Mouse (Mus musculus): ENCODE data around the gene Tbc1d4.

Tbc1d4 gene

DNA sequence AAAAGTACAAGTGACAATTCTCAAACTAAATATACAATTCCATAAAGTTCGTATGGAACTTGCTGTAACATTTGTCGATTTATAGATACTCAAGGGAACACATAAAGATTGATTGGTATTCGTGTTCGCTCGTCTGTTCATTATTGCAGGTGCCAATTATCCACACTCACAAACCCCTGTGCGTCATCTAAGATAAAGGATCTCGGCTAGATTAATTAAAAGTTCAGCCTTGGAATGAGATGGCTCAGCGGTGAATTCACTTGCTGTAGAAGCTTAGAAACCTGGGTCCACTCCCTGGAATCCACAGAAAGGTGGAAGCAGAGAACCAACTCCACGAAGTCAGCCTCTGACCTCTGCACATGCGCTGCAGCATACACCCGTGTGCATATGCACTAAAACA, 107.5 kb downstream of the Tbc1d4 start:
- no peak for DNase-seq (ENCODE audit: low spot score)

DNA sequence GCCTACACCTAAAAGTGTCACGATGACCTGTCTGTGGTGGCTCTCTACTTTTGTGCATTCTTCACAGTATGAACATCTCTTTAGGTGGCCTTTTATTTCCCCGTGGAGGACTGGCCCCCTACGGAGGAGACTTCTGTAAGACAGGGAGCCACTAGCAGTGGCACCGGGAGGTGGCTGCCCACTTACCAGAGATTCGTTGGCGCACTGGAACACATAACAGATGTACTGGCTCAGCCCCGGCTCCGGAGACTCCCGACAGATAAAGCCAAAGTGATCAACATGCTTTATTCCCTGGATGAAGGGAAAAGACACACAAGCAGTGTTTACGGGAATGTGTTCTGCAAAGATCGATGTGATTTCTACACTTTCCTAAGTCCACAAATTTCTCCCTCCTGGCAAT, 108.2 kb downstream of the Tbc1d4 start:
- no peak for DNase-seq (ENCODE audit: low spot score)

DNA sequence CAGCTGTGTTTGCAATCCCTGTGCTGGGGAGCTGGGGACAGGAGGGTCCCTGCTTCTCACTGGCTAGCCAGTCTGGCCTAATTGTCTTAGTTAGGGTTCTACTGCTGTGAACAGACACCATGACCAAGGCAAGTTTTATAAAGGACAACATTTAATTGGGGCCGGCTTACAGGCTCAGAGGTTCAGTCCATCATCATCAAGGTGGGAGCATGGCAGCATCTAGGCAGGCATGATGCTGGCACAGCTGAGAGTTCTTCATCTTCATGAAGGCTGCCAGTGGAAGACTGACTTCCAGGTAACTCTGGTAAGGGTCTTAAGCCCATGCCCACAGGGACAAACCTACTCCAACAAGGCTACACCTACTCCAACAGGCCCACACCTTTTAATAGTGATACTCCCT, 109.2 kb downstream of the Tbc1d4 start:
- no peak for DNase-seq (ENCODE audit: low spot score)

DNA sequence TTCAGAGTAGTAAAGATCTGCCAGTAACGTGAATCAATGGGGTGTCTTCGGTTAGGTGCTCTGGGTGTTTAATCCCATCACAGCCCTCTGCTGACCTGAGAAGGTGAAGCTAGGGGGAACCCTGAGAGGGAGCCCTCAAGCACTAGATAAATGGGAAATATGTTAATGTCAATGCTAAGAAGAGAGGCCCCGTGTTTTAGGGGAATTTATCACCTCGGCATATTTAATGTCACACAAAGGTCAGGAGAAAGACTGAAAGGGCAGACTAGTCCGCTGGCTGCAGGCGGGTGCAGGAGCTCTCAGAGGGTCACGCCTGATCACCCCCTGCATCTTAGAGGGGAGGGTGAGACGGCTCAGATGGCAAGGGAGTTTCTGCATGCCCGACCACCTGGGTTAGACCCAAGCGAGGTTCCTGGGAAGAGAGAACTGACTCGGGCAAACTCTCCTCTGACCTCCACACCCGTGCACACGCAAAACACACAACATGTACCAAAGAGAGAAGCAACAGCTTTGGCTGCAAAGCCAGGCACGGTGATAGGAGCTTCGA, 120.7 kb downstream of the Tbc1d4 start:
- DNase-seq (ENCODE audit: low spot score), result no peak

DNA sequence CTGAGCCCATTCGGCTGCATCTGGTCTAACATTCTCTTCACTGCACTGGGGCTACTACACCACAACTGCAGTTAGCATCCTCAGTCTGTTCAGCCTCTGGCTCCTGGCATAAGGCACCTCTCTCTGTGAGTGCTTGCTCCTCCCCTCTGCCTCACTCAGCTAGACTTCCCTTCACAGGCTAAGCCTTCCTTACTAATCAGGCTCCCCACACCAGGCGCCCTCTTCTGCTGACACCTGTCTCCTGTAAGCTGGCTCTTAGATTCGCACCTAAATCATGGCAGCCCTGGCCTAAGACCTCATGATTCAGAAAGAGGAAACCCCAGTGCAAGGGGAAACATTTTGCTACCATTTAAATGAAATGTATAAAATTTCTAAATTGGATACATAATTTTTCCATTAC, 122.4 kb downstream of the Tbc1d4 start:
- no peak for DNase-seq (ENCODE audit: low spot score)

DNA sequence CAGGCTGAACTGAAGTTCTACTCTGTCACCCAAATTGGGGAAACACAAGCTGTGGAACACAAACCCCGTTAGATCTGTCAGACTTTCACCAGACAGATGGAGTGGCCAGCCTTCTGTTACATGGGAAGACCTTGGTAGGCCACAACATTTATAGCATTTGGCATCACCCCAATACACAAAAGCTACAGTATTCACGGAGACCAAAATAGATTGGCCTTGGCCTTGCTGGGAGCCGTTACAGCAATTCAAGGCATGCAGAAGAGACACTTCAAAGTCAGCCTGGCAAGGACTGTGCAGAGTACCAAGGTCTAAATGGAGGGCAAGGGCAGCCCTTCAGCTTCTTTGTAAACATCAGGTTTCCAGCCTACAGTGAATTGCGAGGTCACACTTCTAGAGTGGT, 125.8 kb downstream of the Tbc1d4 start:
- no peak for DNase-seq (ENCODE audit: low spot score)

DNA sequence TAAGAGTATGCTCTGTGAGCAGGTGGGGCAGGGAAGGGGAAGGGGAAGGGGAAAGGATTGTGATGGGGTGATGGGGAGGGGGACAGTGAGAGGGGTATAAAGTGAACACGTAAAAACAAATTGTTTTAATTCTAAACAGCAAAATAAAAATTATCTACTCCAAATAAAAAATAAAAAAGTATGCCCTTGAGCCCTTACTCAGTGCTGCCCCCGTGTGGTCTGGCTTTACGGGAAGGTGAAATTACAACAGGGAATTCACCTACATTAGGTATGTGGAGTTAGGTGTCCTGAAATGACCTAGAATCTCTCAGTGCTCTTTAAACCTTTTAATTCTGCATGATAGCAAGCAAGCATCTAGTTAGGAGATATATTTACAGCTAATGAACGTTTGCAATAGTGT, 126.7 kb downstream of the Tbc1d4 start:
- peak; percentile 45 for DNase-seq (ENCODE audit: low spot score)

DNA sequence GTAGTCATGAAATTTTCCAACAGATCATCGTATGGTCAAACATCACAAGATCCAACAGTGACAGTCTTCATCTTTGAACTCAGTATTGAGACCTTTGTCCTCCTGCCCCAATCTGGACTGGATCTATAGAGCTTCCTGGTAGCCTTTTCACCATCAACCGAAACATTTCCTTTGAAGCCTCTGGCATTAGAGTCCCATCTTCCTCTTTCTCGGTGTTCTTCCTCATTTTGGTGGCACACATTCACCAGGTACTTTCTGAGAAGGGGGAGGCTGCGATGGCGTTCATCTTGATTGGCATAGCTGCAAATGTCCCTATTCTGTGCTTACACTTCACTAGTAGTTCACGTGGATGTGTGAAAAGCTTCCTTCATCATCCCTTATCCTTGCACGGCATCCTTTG, 127.8 kb downstream of the Tbc1d4 start:
- DNase-seq (ENCODE audit: low spot score), result no peak

DNA sequence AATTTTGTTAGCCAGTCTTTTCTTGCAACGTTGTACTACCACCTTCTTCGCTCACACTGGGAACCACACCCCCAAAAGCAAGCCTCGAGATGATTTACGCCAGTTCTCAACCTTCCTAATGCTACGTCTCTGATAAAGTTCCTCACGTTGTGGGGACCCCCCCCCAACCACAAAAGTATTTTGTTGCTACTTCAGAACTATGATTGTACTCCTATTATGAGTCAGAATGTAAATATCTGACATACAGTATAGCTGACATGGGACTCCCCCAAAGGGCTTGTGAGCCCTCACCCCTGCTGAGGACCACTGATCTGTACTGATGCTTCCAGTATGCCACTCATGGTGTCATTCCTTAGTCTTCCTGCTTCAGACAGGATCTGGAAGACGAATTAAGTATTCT, 128.4 kb downstream of the Tbc1d4 start:
- no peak for DNase-seq (ENCODE audit: low spot score)

DNA sequence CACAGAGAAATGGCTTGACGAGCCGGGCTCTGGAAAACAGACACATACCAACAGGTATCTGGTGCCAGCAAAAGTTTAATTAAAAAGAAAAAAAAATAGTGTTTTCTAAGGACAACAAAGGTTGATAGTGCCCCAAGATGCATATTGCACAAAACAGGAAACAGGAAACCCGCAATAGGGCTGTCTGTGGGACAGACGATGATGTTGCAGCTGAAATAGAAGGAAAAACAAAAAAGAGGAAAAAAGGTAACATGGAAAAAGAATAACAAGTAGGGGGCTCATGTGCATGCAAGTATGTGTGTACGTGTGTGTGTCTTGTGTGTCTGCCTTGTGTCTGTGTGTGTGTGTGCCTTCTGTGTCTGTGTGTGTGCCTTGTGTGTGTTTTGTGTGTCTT, 131.2 kb downstream of the Tbc1d4 start:
- DNase-seq (ENCODE audit: low spot score), result peak; percentile 46

DNA sequence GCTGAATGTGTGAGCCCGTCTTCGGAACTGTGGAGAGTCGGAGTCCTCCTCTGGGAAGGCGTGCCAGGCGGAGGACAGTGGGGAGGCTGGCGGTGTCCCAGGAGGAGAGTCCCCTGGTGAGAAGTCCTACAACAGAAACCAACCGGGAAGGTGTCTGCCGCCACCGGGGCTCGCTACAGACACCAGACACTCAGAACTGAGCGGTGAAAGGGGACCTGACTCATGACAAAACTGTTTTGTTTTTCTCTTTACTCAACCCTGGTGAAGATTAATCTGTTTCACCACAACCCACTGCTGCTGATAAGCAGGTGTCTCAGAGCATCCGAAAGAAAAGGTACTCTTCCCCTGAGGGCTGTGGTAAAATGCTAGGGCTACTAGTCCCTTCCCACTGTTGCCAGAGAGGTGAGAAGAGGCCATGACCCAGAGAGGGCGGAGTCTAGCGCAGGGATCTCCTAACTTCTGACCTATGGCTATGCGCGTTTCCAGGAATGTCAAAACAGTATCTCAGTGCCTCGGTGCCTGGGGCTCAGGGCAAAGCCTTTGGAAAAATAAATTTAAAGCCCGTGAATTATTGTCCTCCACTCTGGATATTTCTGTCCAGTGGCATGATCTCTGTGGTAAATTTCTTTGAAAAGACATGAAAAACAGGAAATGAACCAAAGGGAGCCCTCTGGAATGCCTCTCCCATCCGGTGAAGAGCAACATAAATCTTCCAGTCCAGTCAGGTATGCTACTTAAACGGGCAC, 131.7 kb downstream of the Tbc1d4 start:
- DNase-seq (ENCODE audit: low spot score), result peak; percentile 54

DNA sequence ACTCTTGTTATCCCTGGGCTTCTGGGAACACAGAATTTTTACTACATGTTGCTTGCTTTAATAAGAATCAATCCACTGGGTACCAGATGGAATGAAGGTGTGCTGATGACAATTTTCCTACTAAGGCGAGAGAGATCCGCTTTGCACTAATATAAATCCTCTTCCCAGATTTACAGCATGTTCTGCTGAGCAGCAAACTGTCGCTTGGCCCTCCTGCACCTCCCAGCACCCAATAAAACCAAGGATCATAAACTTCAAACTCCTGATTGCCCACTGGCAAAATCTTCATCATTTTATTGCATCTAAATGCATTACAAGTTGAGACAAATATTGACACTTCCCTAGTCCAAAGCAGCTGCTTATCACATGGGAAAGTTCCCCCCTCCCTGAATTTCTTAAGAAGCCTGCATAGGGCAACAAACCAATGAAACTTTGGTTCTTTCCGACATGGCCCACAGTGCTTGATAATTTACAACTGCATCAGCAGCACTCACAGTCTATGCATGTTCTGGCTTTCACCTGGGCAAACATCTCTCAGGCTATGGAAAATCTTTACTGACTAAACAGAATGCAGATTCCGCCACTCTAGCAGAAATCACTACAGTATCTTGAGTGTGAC, 139.4 kb downstream of the Tbc1d4 start:
- DNase-seq (ENCODE audit: low spot score), result no peak

DNA sequence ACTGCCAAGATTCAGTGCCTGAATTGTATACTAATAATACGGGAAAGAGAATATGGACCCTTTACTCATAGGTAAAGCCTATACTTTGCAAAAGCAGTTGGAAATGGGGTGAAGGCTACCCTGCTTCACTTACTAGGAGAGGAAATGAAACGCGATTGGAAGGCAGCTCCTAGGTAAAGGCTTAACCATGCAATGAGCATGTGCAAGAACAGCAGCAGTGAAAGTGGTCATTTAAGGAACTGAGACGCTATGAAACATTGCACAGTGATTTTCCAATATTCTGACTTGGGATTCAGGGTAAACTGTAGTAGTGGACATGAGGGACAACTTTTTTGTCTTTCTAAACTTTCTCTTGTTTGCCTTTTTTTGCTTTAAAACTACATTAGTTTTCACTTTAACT, 140.8 kb downstream of the Tbc1d4 start:
- DNase-seq (ENCODE audit: low spot score), result no peak

DNA sequence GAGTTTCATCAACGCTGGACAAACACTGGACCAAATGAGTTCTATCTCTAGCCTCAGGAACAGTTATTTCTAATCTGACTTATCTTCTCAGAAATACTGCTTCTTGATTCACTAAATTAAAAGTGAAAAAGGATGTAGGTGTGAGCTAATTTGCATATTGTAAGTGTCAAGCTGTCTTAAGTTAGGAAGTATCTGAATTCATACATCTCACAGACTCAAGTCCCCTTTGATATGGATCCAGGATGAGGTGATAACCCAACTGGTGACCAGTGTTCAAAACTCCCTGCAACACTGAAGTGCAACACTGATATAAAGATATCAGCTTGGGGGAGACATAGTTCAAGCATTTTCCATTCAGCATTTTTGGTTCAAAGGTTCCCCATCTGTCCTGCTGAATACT, 141.5 kb downstream of the Tbc1d4 start:
- DNase-seq (ENCODE audit: low spot score), result no peak

DNA sequence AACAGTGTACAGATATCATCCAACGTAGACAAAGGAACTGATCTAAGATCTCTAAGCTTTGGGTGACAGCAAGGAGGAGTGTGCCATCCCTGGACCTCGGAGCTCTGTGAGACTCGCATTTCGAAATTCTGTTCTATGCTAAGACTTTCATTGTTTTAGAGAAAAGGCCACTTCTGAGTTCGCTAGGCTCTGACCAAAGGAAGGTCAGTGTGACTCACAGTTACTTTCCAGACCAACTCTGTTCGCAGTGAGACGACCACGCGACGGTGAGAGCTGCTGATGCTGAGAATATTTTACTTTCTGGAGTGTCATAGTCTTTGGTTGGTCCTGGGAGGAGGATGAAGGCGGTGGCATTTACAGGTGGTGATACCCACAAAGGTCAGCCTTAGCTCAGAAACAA, 142.5 kb downstream of the Tbc1d4 start:
- DNase-seq (ENCODE audit: low spot score), result no peak

DNA sequence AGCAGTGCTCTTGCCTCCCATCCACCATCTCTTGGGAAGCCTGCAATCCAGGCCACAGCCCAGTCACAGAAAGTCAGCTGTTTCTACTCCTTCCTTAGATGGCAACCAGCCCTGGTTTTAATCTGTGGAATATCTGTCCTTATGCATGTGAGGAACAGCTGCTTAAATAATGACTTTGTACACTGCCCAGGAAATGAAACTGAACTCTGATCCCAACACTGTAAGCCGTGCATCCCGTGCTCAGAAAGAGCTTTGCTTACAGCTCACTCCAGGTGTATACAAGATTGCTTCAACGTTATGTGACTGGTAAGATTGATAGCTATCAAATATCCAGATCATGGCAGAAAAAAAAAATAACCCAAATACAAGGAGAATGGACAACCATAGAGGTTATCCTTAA, 143.1 kb downstream of the Tbc1d4 start:
- no peak for DNase-seq (ENCODE audit: low spot score)

DNA sequence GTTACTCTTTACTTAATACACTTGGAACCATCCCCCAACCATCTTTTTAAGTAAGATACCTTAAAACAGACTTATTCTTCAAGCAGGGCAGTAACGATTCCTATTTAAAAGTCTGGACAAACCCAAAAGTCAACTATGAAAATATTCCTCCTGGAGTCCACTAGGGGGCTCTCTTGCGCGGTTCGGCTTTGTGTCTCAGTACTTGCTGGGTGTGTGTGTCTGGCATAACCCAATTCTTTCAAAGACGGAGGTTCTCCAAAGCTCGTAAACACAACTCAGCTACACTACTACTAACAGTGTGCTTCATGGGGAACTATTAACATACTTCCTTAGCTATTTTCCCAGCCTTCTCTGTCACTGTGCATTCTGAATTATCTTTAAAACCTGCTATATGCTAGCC, 148.2 kb downstream of the Tbc1d4 start:
- peak; percentile 22 for DNase-seq (ENCODE audit: low spot score)

DNA sequence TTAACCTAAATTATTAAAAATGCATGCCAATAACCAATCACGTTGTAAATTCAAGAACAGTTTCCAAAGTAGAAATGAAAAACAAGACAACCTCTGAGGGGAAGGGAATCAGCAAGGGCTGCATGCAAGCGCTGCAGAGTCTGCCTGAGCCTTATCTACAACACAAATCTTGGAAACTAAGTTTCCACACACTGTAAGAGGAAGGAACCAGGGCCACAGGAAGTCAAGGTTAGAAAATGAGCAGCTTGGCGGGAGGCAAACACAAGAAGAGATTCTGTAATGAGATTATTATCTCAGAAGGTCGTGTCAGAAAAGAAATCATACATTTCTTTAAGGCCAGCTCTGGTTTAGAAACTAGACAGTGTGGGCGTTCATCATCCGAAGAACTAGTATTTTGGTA, 156.1 kb downstream of the Tbc1d4 start:
- DNase-seq (ENCODE audit: low spot score), result no peak

DNA sequence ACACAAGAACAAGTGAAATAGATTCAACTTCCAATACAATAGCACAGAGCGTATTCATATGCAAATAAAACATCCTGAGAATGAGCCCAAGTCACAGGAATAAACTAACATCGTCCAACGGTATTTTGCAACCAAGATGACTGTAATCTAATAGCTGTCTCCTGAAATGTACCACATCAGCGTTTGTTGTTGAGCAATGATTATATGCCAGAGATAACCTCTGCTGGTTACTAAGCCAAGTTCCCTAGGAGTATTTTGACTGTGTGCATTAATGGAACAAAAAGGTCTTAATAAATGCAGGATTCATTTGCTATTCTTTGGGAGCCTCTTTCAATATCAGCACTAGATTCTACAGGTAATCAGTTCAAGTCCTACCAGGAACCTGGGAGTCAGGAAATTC, 161.1 kb downstream of the Tbc1d4 start:
- DNase-seq (ENCODE audit: low spot score), result no peak

DNA sequence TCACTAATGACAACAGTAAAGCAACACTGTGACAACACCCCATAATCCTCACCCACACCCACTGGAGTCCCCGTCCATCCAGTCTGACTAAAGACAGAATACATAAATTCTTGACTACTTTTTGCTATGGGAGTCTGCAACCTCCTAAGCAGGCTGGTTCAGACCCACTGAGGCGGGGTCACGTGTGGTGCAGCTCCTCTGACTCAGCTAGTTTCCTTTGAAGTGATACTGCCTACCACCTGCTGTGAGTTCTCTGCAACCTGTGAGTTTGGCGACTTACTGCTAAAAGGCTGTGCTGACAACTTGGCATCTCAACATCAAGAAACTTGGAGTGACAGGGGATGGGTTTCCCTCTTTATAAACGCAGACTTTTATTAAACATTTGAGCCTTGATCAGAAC, 163.8 kb downstream of the Tbc1d4 start:
- DNase-seq (ENCODE audit: low spot score), result no peak

DNA sequence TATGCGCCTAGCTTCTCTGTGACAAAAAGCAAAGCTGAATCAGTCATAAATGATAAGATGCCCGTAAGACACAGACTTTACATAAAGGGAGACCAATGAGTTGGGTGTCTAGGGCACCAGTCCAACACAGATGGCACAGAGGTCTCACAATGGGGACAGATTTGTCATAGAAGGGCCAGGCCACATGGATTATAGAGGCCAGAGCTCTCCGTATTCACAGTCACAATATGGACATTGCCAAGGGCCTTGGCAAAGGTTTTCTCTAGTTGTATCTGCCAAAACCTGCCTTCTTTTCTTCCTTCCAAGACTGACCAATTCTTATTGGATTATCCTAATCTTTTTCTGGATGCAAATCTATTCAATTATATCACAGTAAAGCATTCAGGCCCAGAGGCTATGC, 171.1 kb downstream of the Tbc1d4 start:
- DNase-seq (ENCODE audit: low spot score), result no peak

DNA sequence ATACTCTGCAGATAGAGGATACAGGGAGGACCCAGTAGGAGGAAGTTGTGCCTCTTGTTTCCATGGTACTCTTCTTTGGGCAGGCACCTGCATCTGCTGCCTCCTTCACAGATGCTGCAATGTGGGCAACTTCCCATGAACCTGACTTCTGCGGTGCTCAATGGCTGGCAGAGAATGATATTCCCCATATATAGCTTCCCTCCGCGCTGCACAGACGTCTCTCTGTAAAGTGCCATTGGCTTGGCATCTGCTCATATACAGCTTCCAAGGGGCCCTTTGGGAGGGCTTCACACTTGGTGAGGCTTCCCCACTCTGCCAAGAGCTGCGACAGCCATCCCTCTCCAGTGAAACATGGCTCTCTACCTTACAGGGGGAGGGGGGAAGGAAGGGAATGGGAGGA, 178.5 kb downstream of the Tbc1d4 start:
- no peak for DNase-seq (ENCODE audit: low spot score)

DNA sequence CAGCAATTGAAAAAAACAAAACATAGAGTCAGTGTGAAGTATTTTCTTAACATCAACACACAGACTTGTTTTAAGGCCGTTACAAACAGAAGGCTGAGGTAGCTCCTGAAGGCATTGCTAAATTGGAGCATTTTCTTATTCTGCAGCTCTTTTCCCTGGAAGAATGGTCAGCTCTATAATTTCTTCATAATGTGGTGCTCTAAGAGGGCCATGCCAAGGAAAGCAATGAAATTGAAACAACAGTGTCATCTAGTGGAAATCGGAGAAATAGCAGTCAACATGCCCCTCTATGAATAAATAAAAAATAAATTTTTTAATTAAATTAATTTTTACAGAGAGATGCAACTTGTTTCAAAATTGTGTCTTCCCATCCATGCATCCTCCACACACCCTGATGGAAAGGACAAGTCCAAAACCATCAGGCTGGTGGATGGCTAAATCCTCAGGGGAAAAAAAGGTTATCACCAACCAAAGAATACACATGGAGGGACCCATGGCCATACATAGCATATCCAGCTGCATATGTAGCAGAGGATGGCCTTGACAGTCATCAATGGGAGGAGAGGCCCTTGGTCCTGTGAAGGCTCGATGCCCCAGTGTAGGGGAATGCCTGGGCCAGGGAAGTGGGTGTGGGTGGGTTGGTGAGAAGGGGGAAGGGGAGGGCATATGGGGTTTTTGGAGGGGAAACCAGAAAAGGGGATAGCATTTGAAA, 180.0 kb downstream of the Tbc1d4 start:
- no peak for DNase-seq (ENCODE audit: low spot score)
